Mouse (Mus musculus): ENCODE measurements around the gene Cpe. TPM values are rescaled to one million over a fixed set of nuclear protein-coding genes. Genes with fewer than 3 reads are reported as not detected.

The Cpe gene
- polyA plus RNA-seq (2015; fragmentation: Nextera tagmentation; extraction: Ambion mirVana) = 184 and 201 TPM in 2 replicates

GRCm38 (mm10) chr8:64692651-64693201 is at the start of gene Cpe:
Cpe (minus strand) TSS chr8:64693054.
- Histone ChIP-seq H3K4me2 (replicated peaks) (peak within 1 kb of the TSS; percentile 97), H3K36me3 (no peaks in the 10 kb centered on the region), H3K27ac (peak within 1 kb of the TSS; percentile 88), H3K27me3 (replicated peaks) (no peaks in the 10 kb centered on the region), H3K4me3 (replicated peaks) (peak within 1 kb of the TSS; percentile 67), H3K9me3 (no peaks in the 10 kb centered on the region), H3K9ac (peak within 1 kb of the TSS; percentile 73), H3K4me1 (replicated peaks) (0 out of 2 replicates have a peak, but pooled peaks cover 3% of the 10 kb centered on the region)
- under 1% methylated on average over 54 of the region's 54 CpGs for WGBS
- ATAC-seq = peak; percentile 99

- ATAC-seq = no peak
- H3K4me3 ChIP-seq (replicated peaks) = no peak overlapping the region
- no peak overlapping the region for H3K27ac ChIP-seq
- no peaks in the 10 kb centered on the region for H3K9me3 ChIP-seq
- no peak overlapping the region for H3K4me2 ChIP-seq (replicated peaks)
- 91% methylated on average over 13 of the region's 13 CpGs for WGBS
- no peaks in the 10 kb centered on the region for H3K27me3 ChIP-seq (replicated peaks)
- H3K4me1 ChIP-seq (replicated peaks) = no peaks in the 10 kb centered on the region
- no peaks in the 10 kb centered on the region for H3K36me3 ChIP-seq
- H3K9ac ChIP-seq = no peak overlapping the region
Observed at GRCm38 (mm10) chr8:64740547-64741211, 47.8 kb upstream of the Cpe start.

GRCm38 (mm10) chr8:64738916-64739315 is 46.1 kb upstream of the Cpe start:
- Histone ChIP-seq H3K27me3 (replicated peaks) (no peaks in the 10 kb centered on the region), H3K9me3 (no peaks in the 10 kb centered on the region), H3K4me1 (replicated peaks) (0 out of 2 replicates have a peak, but pooled peaks cover 2% of the 10 kb centered on the region), H3K9ac (no peak overlapping the region), H3K36me3 (no peaks in the 10 kb centered on the region), H3K4me3 (replicated peaks) (no peak overlapping the region), H3K4me2 (replicated peaks) (no peak overlapping the region), H3K27ac (no peak overlapping the region)
- 76% methylated on average over 1 of the region's 1 CpGs for WGBS
- ATAC-seq = no peak

- Histone ChIP-seq H3K36me3 (no peaks in the 10 kb centered on the region), H3K4me3 (replicated peaks) (no peak overlapping the region), H3K27me3 (replicated peaks) (no peaks in the 10 kb centered on the region), H3K4me2 (replicated peaks) (no peak overlapping the region), H3K9ac (no peak overlapping the region), H3K4me1 (replicated peaks) (peaks cover 2% of the 10 kb centered on the region; the same call in 1 of the 2 replicates), H3K9me3 (no peaks in the 10 kb centered on the region), H3K27ac (no peak overlapping the region)
- ATAC-seq = no peak
- WGBS = 82% methylated on average over 3 of the region's 3 CpGs
Observed at GRCm38 (mm10) chr8:64736767-64737323, 44.0 kb upstream of the Cpe start.

- Histone ChIP-seq H3K27ac (no peak overlapping the region), H3K4me3 (replicated peaks) (no peak overlapping the region), H3K9me3 (no peaks in the 10 kb centered on the region), H3K4me1 (replicated peaks) (peaks cover 5% of the 10 kb centered on the region; the same call in 1 of the 2 replicates), H3K4me2 (replicated peaks) (no peak overlapping the region), H3K9ac (no peak overlapping the region), H3K27me3 (replicated peaks) (no peaks in the 10 kb centered on the region), H3K36me3 (no peaks in the 10 kb centered on the region; the same call in 1 of the 2 replicates)
- 84% methylated on average over 8 of the region's 8 CpGs for WGBS
- ATAC-seq = no peak
Observed at GRCm38 (mm10) chr8:64735161-64735560, 42.3 kb upstream of the Cpe start.

GRCm38 (mm10) chr8:64733271-64733943 is 40.6 kb upstream of the Cpe start, which contains the start of gene Msmo1:
Msmo1 (minus strand) TSS chr8:64733792.
- H3K4me3 ChIP-seq (replicated peaks) = peak within 1 kb of the TSS; percentile 50
- H3K27me3 ChIP-seq (replicated peaks) = no peaks in the 10 kb centered on the region
- H3K4me2 ChIP-seq (replicated peaks) = peak within 1 kb of the TSS; percentile 59
- peak within 1 kb of the TSS; percentile 53; the same call in 1 of the 2 replicates for H3K27ac ChIP-seq
- no peaks in the 10 kb centered on the region for H3K9me3 ChIP-seq
- peak; percentile 99 for ATAC-seq
- H3K9ac ChIP-seq = peak within 1 kb of the TSS; percentile 49
- H3K36me3 ChIP-seq = no peaks in the 10 kb centered on the region; the same call in 1 of the 2 replicates
- under 1% methylated on average over 60 of the region's 60 CpGs for WGBS
- H3K4me1 ChIP-seq (replicated peaks) = peaks cover 7% of the 10 kb centered on the region; the same call in 1 of the 2 replicates

- Histone ChIP-seq H3K36me3 (no peaks in the 10 kb centered on the region; the same call in 1 of the 2 replicates), H3K9me3 (no peaks in the 10 kb centered on the region), H3K27me3 (replicated peaks) (no peaks in the 10 kb centered on the region), H3K27ac (no peak overlapping the region), H3K9ac (peak overlapping the region; percentile 49), H3K4me1 (replicated peaks) (peaks cover 7% of the 10 kb centered on the region; the same call in 1 of the 2 replicates), H3K4me2 (replicated peaks) (peak overlapping the region; percentile 54), H3K4me3 (replicated peaks) (peak overlapping the region; percentile 50)
- 6% methylated on average over 9 of the region's 9 CpGs for WGBS
- no peak for ATAC-seq
Observed at GRCm38 (mm10) chr8:64732596-64732995, 39.7 kb upstream of the Cpe start.

GRCm38 (mm10) chr8:64728156-64728555 is 35.3 kb upstream of the Cpe start:
- Histone ChIP-seq H3K4me1 (replicated peaks) (peaks cover 5% of the 10 kb centered on the region; the same call in 1 of the 2 replicates), H3K27me3 (replicated peaks) (no peaks in the 10 kb centered on the region), H3K9me3 (no peaks in the 10 kb centered on the region), H3K9ac (no peak overlapping the region), H3K4me3 (replicated peaks) (no peak overlapping the region), H3K27ac (no peak overlapping the region), H3K4me2 (replicated peaks) (no peak overlapping the region), H3K36me3 (peaks cover 20% of the 10 kb centered on the region)
- ATAC-seq = no peak
- WGBS = 80% methylated on average over 7 of the region's 7 CpGs

GRCm38 (mm10) chr8:64726190-64726695 is 33.4 kb upstream of the Cpe start:
- Histone ChIP-seq H3K27me3 (replicated peaks) (no peaks in the 10 kb centered on the region), H3K9ac (no peak overlapping the region), H3K36me3 (peaks cover 25% of the 10 kb centered on the region), H3K4me1 (replicated peaks) (0 out of 2 replicates have a peak, but pooled peaks cover 5% of the 10 kb centered on the region), H3K9me3 (no peaks in the 10 kb centered on the region), H3K4me2 (replicated peaks) (no peak overlapping the region), H3K27ac (no peak overlapping the region), H3K4me3 (replicated peaks) (no peak overlapping the region)
- ATAC-seq = peak; percentile 26; the same call in 1 of the 2 replicates
- WGBS = 82% methylated on average over 4 of the region's 4 CpGs

GRCm38 (mm10) chr8:64723206-64723605 is 30.4 kb upstream of the Cpe start:
- H3K9ac ChIP-seq = no peak overlapping the region
- WGBS = 88% methylated on average over 2 of the region's 2 CpGs
- no peaks in the 10 kb centered on the region for H3K9me3 ChIP-seq
- ATAC-seq = no peak
- H3K4me1 ChIP-seq (replicated peaks) = no peaks in the 10 kb centered on the region
- H3K36me3 ChIP-seq = peaks cover 41% of the 10 kb centered on the region
- H3K4me2 ChIP-seq (replicated peaks) = no peak overlapping the region
- H3K27ac ChIP-seq = no peak overlapping the region
- no peak overlapping the region for H3K4me3 ChIP-seq (replicated peaks)
- H3K27me3 ChIP-seq (replicated peaks) = no peaks in the 10 kb centered on the region

- WGBS = 85% methylated on average over 7 of the region's 7 CpGs
- Histone ChIP-seq H3K36me3 (peaks cover 31% of the 10 kb centered on the region), H3K27me3 (replicated peaks) (no peaks in the 10 kb centered on the region), H3K4me2 (replicated peaks) (no peak overlapping the region), H3K9me3 (no peaks in the 10 kb centered on the region), H3K4me1 (replicated peaks) (no peaks in the 10 kb centered on the region), H3K27ac (no peak overlapping the region), H3K4me3 (replicated peaks) (no peak overlapping the region), H3K9ac (no peak overlapping the region)
- ATAC-seq = no peak
Observed at GRCm38 (mm10) chr8:64717868-64718267, 25.0 kb upstream of the Cpe start.

GRCm38 (mm10) chr8:64712499-64712898 is 19.6 kb upstream of the Cpe start:
- 88% methylated on average over 7 of the region's 7 CpGs for WGBS
- H3K27me3 ChIP-seq (replicated peaks) = no peaks in the 10 kb centered on the region
- no peaks in the 10 kb centered on the region for H3K9me3 ChIP-seq
- no peaks in the 10 kb centered on the region for H3K4me1 ChIP-seq (replicated peaks)
- H3K4me2 ChIP-seq (replicated peaks) = no peak overlapping the region
- H3K9ac ChIP-seq = no peak overlapping the region
- peaks cover 6% of the 10 kb centered on the region; the same call in 1 of the 2 replicates for H3K36me3 ChIP-seq
- H3K27ac ChIP-seq = no peak overlapping the region
- ATAC-seq = no peak
- no peak overlapping the region for H3K4me3 ChIP-seq (replicated peaks)
